Mouse (Mus musculus) embryonic fibroblast, embryonic 13.5 days (primary cell): ENCODE data around the gene Melk.

Experiments used
- CTCF ChIP-seq: IDR thresholded peaks from 2 replicates; pipeline ENCODE4 v1.5.1; 2011; ENCODE audit warnings: mild to moderate bottlenecking, control low read depth, low read length, moderate library complexity, borderline replicate concordance; ENCODE audit not compliant: insufficient read depth
- POLR2A ChIP-seq: IDR thresholded peaks from 2 replicates; pipeline ENCODE4 v1.6.1; 2011; ENCODE audit warnings: low read depth, mild to moderate bottlenecking, control low read depth, low read length, moderate library complexity

DNA sequence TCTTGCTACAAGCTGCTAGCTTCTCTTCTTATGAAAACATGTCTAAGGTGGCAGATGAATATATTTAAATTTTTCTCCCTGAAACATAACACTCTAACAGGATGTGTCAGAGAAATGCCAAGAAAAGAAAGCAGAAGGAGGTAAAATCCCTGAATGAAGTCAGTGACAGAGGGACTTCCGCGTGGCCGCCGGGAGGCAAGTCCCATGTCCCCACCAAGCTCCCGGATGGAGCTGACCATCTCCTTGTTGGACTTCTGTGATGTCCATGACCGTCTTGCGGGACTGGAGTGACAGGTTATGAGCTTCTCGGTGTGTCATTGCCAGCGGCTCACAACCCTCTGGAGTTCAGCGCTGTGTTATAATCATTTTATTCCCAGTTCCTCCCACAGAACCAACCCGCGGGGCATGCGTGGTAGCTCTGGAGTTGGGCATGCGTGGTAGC lies 31.3 kb upstream of the Melk start:
- no peak for TF ChIP-seq CTCF
- TF ChIP-seq POLR2A = no peak
